Mouse (Mus musculus): ENCODE measurements around the gene Fam53a. TPM values are rescaled to one million over a fixed set of nuclear protein-coding genes. Genes with fewer than 3 reads are reported as not detected.

The Fam53a gene
- polyA plus RNA-seq (2012; rRNA removed): 13.9 and 14.2 TPM in 2 replicates

GRCm38 (mm10) chr5:33629301-33629987 is at the start of gene Fam53a, which contains the start of gene Gm9903:
Gene Fam53a (minus strand): TSS chr5:33629635.
Gene Gm9903 (plus strand): TSS chr5:33629925.

GRCm38 (mm10) chr5:33657787-33658663 is 28.6 kb upstream of the Fam53a start, which contains the start of the genes Tacc3 and Tmem129:
Gene Tacc3 (plus strand): TSS chr5:33658128.
Gene Tmem129 (minus strand): TSS chr5:33658416.

GRCm38 (mm10) chr5:33651921-33652782 is 22.7 kb upstream of the Fam53a start, which contains the start of gene Slbp:
Gene Slbp (minus strand): TSS chr5:33652574.

Other genes with a start within 250 kb of the Fam53a start
- gene Nkx1-1, start 195.7 kb downstream of the Fam53a start, polyA plus RNA-seq (2012; rRNA removed): 0.56 and 0.88 TPM in 2 replicates
- 0.62 and 0.64 TPM in 2 replicates for gene Gm9903, start 290 bp upstream of the Fam53a start, polyA plus RNA-seq (2012; rRNA removed)
- 55.8 and 58.5 TPM in 2 replicates for gene Slbp, start 22.9 kb upstream of the Fam53a start, polyA plus RNA-seq (2012; rRNA removed)
- 17.2 and 20.2 TPM in 2 replicates for gene Tacc3, start 28.5 kb upstream of the Fam53a start, polyA plus RNA-seq (2012; rRNA removed)
- gene Tmem129, start 28.8 kb upstream of the Fam53a start, polyA plus RNA-seq (2012; rRNA removed): 27.9 and 29.1 TPM in 2 replicates
- 54.5 and 60.8 TPM in 2 replicates for gene Fgfr3, start 92.0 kb upstream of the Fam53a start, polyA plus RNA-seq (2012; rRNA removed)
- 43.5 and 47.8 TPM in 2 replicates for gene Letm1, start 153.2 kb upstream of the Fam53a start, polyA plus RNA-seq (2012; rRNA removed)
- 104 TPM in 2 replicates for gene Nsd2, start 191.1 kb upstream of the Fam53a start, polyA plus RNA-seq (2012; rRNA removed)

All from central nervous system, embryonic 18 days (tissue).